Mouse (Mus musculus): ENCODE results near the gene Slc30a5.

The Slc30a5 gene

DNA sequence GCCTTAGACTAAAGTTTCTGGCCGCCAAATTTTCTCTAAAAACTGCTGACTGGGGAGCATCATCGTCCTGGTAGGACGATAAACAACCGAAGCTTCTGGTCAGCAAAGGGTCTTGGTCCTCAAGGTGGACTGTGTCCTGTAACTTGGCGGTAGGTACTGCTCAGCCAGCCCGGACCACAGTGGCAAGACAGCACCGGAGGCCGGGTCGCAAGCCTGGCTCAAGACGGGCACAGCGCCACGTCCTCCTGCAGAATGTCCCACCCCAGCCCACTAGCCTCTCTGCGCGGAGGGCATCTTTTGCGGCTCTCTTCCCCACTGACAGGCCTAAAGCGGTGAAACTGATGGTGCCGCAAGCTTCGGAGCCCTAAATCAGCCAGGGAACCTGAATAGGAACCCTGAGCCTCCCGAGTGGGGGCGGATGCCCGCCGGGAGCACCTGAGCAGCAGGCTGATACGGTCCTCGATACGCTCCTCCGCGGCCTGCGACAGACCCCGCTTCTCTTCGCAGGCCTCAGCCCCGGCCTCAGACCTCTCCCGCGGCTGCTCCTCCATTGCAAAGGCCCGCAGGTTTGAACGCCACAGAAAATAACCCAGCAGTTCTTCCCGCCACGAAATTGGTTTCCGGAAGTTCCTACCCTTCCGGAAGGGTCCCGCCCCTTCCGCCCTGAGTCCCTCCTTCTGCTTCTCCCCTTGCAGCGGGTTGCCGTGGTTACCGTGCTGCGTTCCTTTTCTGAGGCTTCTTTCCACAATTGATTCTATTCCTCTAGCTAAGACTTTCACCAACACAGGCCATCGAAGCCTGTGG lies 57.8 kb downstream of the Slc30a5 start, which contains the start of gene Cenph:
Cenph (minus strand) TSS at position 648 of the 804 bp plus-strand sequence.
- peak; percentile 85 to 93 for DNase-seq (ENCODE audit: inconsistent age in 2 of 2, low spot score in 1 of 2)

DNA sequence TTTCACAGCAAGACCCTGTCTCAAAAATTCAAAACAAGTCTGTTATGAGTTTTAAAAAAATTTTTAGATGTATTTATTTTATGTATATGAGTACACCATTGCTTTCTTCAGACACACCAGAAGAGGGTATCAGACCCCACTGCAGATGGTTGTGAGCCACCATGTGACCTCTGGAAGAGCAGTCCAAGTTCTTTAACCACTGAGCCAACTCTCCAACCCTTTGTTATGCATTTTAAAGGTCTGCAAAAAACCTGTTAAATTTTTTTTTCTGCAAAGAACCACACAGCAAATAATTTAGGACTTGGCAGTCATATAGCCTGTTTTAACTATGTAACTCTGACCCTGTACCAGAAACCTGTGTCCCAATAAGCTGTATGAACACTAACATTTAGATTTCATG lies 58.5 kb downstream of the Slc30a5 start:
- DNase-seq (ENCODE audit: inconsistent age in 2 of 2, low spot score in 1 of 2) = no peak

DNA sequence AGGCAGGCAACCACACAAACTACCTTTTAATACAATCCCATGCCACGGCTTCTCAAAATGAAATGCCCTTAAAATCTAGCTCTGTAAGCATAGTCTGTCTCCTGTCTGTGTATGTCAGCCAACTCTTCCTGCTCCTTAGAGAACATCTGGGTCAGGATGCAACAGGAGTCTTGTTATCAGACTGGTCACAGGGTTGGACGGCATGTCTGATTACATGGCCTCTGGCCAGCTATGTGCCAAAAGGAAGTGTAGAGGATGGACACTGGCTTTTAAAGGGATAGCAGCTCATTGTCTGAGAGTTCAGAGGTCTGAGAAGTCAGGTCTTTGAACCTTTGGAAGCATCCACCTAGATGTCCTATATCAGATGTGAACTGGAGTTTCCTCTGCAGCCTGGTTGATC lies 77.9 kb downstream of the Slc30a5 start:
- DNase-seq (ENCODE audit: inconsistent age in 2 of 2, low spot score in 1 of 2) = no peak

DNA sequence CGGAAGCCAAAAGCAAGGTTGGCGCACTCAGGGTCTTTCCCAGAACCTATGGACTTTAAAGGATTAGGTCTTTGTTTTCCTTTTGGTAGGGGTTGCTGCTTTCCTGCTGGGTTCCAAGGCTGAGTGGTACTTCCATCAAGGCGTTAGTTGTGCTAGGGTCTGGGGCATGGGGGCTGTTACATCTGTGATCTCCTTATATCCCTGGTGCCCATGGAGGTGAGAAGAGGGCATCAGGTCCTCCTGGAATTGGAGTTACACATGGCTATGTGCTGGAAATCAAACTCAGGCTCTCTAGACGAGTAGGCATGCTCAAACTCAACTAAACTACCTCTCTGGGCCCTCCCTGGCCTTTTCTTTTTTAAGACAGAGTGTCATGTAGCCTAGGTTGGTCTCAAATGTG lies 79.0 kb downstream of the Slc30a5 start:
- DNase-seq (ENCODE audit: inconsistent age in 2 of 2, low spot score in 1 of 2) = no peak

DNA sequence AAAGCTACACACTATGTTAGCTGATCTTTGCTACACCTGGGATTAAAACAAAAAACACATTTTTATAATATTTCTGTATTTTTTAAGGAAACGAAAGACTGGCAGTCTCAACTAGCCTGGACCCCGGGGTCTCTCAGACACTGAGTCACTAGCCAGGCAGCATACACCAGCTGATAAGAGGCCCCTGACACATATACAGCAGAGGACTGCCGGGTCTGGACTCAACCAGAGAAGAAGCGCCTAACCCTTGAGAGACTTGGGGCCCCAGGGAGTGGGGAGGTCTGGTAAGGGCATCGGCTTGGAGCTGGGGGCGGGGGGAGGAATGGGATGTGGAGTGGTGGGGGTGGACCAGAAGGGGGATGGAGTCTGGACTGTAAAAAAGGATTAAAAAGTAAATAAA lies 80.2 kb downstream of the Slc30a5 start:
- DNase-seq (ENCODE audit: inconsistent age in 2 of 2, low spot score in 1 of 2) = no peak

All from adrenal gland, adult (tissue).